Mouse (Mus musculus) kidney, postnatal 36 days (tissue): ENCODE results near the gene E330017A01Rik.
A peak's percentile ranks its signal among the peaks of the same experiment; 100 is the strongest.

Source experiments
- DNase-seq, 2 experiments: peaks; one replicate each; pipeline ENCODE4 v3.0.0; 2021 to 2022; ENCODE audit warnings: mixed read lengths in 2 of 2

The E330017A01Rik gene

GRCm38 (mm10) chr16:58662287-58662791 is 23.8 kb upstream of the E330017A01Rik start:
- no peak for DNase-seq

- no peak for DNase-seq
These were observed 23.3 kb upstream of the E330017A01Rik start for GRCm38 (mm10) chr16:58661826-58662225.

- DNase-seq = no peak
These were observed 20.1 kb upstream of the E330017A01Rik start for GRCm38 (mm10) chr16:58658668-58659067.

- no peak for DNase-seq
These were observed 18.0 kb upstream of the E330017A01Rik start for GRCm38 (mm10) chr16:58656526-58656925.

- DNase-seq = no peak
These were observed 17.2 kb upstream of the E330017A01Rik start for GRCm38 (mm10) chr16:58655751-58656150.

GRCm38 (mm10) chr16:58649979-58650378 is 11.4 kb upstream of the E330017A01Rik start:
- no peak for DNase-seq

- DNase-seq = no peak
These were observed 523 bp downstream of the E330017A01Rik start for GRCm38 (mm10) chr16:58638016-58638415.

- DNase-seq = no peak
These were observed 1.1 kb downstream of the E330017A01Rik start for GRCm38 (mm10) chr16:58637448-58637847.

- no peak for DNase-seq
These were observed 2.7 kb downstream of the E330017A01Rik start for GRCm38 (mm10) chr16:58635866-58636265.

GRCm38 (mm10) chr16:58629736-58630135 is 8.8 kb downstream of the E330017A01Rik start:
- DNase-seq = no peak

GRCm38 (mm10) chr16:58628968-58629367 is 9.6 kb downstream of the E330017A01Rik start:
- no peak for DNase-seq

- no peak for DNase-seq
These were observed 10.2 kb downstream of the E330017A01Rik start for GRCm38 (mm10) chr16:58628336-58628680.

GRCm38 (mm10) chr16:58627597-58628335 is 10.8 kb downstream of the E330017A01Rik start:
- no peak for DNase-seq

- DNase-seq = peak; percentile 50 to 73
These were observed 14.6 kb downstream of the E330017A01Rik start for GRCm38 (mm10) chr16:58623944-58624343.

GRCm38 (mm10) chr16:58623114-58623513 is 15.4 kb downstream of the E330017A01Rik start:
- DNase-seq = peak in 1 of 2 experiments; percentile 36

GRCm38 (mm10) chr16:58622377-58622776 is 16.2 kb downstream of the E330017A01Rik start:
- no peak for DNase-seq

- DNase-seq = no peak
These were observed 21.2 kb downstream of the E330017A01Rik start for GRCm38 (mm10) chr16:58617346-58617745.

- DNase-seq = no peak
These were observed 21.7 kb downstream of the E330017A01Rik start, which contains the start of gene Gm813 for GRCm38 (mm10) chr16:58616878-58617277. Gm813 (minus strand) TSS chr16:58616978.

- DNase-seq = no peak
These were observed 25.6 kb downstream of the E330017A01Rik start for GRCm38 (mm10) chr16:58612969-58613368.

- no peak for DNase-seq
These were observed 31.4 kb downstream of the E330017A01Rik start for GRCm38 (mm10) chr16:58607101-58607500.

GRCm38 (mm10) chr16:58604680-58605079 is 33.9 kb downstream of the E330017A01Rik start:
- no peak for DNase-seq

- DNase-seq = no peak
These were observed 34.7 kb downstream of the E330017A01Rik start for GRCm38 (mm10) chr16:58603831-58604230.

GRCm38 (mm10) chr16:58600846-58601245 is 37.7 kb downstream of the E330017A01Rik start:
- no peak for DNase-seq

- no peak for DNase-seq
These were observed 47.2 kb downstream of the E330017A01Rik start for GRCm38 (mm10) chr16:58591299-58591698.

GRCm38 (mm10) chr16:58589444-58589843 is 49.1 kb downstream of the E330017A01Rik start:
- no peak for DNase-seq
